Mouse (Mus musculus) neural tube, embryonic 14.5 days (tissue): ENCODE data around the gene D1Ertd622e. TPM values are rescaled to one million over a fixed set of nuclear protein-coding genes. Genes with fewer than 3 reads are reported as not detected.

Experiments
- ATAC-seq: fragments of 200-750 bp; cut with Nextera tagmentation; 2 replicates; pipeline ENCODE4 v1.8.0; 2017; ENCODE audit warnings: low read depth, mild to moderate bottlenecking, moderate TSS enrichment, moderate library complexity
- H3K27ac ChIP-seq: fragments of 300-500 bp; sonication (generic); 2 replicates; pipeline ENCODE4 v1.5.1; 2014; ENCODE audit warnings: low read depth, mild to moderate bottlenecking, control low read depth, low read length, moderate library complexity, mixed read lengths
- H3K27me3 ChIP-seq: fragments of 300-500 bp; sonication (generic); 2 replicates; pipeline ENCODE4 v1.6.1; 2014; ENCODE audit warnings: low read length; ENCODE audit not compliant: control insufficient read depth, insufficient read depth
- H3K36me3 ChIP-seq: fragments of 300-500 bp; sonication (generic); 2 replicates; pipeline ENCODE4 v1.6.1; 2014; ENCODE audit warnings: low read length, mixed read lengths; ENCODE audit not compliant: control insufficient read depth, insufficient read depth
- H3K4me1 ChIP-seq: fragments of 300-500 bp; sonication (generic); 2 replicates; pipeline ENCODE4 v1.6.1; 2014; ENCODE audit warnings: low read length; ENCODE audit not compliant: control insufficient read depth, insufficient read depth
- H3K4me2 ChIP-seq: fragments of 300-500 bp; sonication (generic); 2 replicates; pipeline ENCODE4 v1.6.1; 2014; ENCODE audit warnings: mild to moderate bottlenecking, low read depth, low read length, control low read depth
- H3K4me3 ChIP-seq: fragments of 300-500 bp; sonication (generic); 2 replicates; pipeline ENCODE4 v1.5.1; 2014; ENCODE audit warnings: low read depth, low read length, control low read depth, mixed read lengths
- H3K9ac ChIP-seq: fragments of 300-500 bp; sonication (generic); replicated peaks from 2 replicates; pipeline ENCODE4 v1.6.1; 2014; ENCODE audit warnings: low read depth, mild to moderate bottlenecking, control low read depth, low read length, mixed read lengths
- H3K9me3 ChIP-seq: fragments of 300-500 bp; sonication (generic); 2 replicates; pipeline ENCODE4 v1.6.1; 2016; ENCODE audit warnings: low read length; ENCODE audit not compliant: control insufficient read depth
- WGBS: fragments of 180-500 bp; shearing (Covaris S2); extraction: QIAGEN DNeasy Blood & Tissue Kit; methylation state at CpG from one replicate; pipeline ENCODE4 v1.1.7; 2014; 5-methylcytosine and 5-hydroxymethylcytosine counted together
- polyA plus RNA-seq: library from polyadenylated mRNA; unstranded; fragments of >200 nt; fragmentation: Nextera tagmentation; extraction: Ambion mirVana; gene quantifications from 2 replicates; pipeline ENCODE4 v1.2.1, GENCODE M21; 2014

Gene D1Ertd622e
- polyA plus RNA-seq, 1 experiment from 2014 or later = 62.2 TPM

- Histone ChIP-seq H3K27ac (no peak overlapping the region), H3K27me3 (no peaks in the 10 kb centered on the region), H3K4me2 (no peak overlapping the region), H3K36me3 (no peaks in the 10 kb centered on the region), H3K4me3 (no peak overlapping the region), H3K4me1 (no peaks in the 10 kb centered on the region), H3K9me3 (no peaks in the 10 kb centered on the region), H3K9ac (no peak overlapping the region)
- 88% methylated on average over 2 of the region's 2 CpGs for WGBS
- ATAC-seq = no peak
Observed at GRCm38 (mm10) chr1:97577062-97578024, 84.5 kb downstream of the D1Ertd622e start.

GRCm38 (mm10) chr1:97576576-97576975 lies 85.3 kb downstream of the D1Ertd622e start:
- H3K4me1 ChIP-seq = no peaks in the 10 kb centered on the region
- no peak overlapping the region for H3K4me3 ChIP-seq
- H3K9me3 ChIP-seq = no peaks in the 10 kb centered on the region
- ATAC-seq = no peak
- no peaks in the 10 kb centered on the region for H3K36me3 ChIP-seq
- WGBS = 95% methylated on average over 3 of the region's 3 CpGs
- no peak overlapping the region for H3K9ac ChIP-seq
- H3K27me3 ChIP-seq = no peaks in the 10 kb centered on the region
- H3K27ac ChIP-seq = no peak overlapping the region
- H3K4me2 ChIP-seq = no peak overlapping the region

DNA sequence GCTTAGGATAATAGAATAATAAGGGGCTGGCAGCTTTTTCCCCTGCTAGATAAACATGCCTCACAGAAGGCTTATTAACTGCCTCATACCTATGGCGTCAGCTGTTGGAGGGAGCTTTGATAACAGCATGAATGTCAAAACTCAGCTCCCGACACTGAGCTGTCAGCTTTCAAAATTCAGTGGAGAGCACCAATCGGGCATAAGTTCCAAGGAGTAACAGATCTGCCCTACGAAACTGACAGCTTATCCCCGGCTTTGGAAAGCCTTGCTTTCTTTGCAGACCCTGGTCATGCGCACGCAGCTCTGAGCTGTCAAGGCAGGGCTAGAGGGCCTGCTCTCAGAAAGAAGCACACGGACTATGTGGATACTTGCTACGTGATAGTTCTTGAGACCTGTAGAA lies 91.1 kb downstream of the D1Ertd622e start:
- Histone ChIP-seq H3K36me3 (no peaks in the 10 kb centered on the region), H3K4me1 (no peaks in the 10 kb centered on the region), H3K9me3 (no peaks in the 10 kb centered on the region), H3K9ac (no peak overlapping the region), H3K27me3 (no peaks in the 10 kb centered on the region), H3K4me3 (no peak overlapping the region), H3K27ac (no peak overlapping the region), H3K4me2 (no peak overlapping the region)
- no peak for ATAC-seq
- 81% methylated on average over 9 of the region's 9 CpGs for WGBS

GRCm38 (mm10) chr1:97567956-97568355 lies 93.9 kb downstream of the D1Ertd622e start:
- WGBS = 90% methylated on average over 4 of the region's 4 CpGs
- ATAC-seq = no peak
- no peaks in the 10 kb centered on the region for H3K36me3 ChIP-seq

GRCm38 (mm10) chr1:97564641-97565040 lies 97.2 kb downstream of the D1Ertd622e start:
- 91% methylated on average over 1 of the region's 1 CpGs for WGBS
- H3K36me3 ChIP-seq = no peaks in the 10 kb centered on the region
- H3K4me2 ChIP-seq = no peak overlapping the region
- no peak overlapping the region for H3K9ac ChIP-seq
- no peak for ATAC-seq
- no peaks in the 10 kb centered on the region for H3K27me3 ChIP-seq
- no peaks in the 10 kb centered on the region for H3K4me1 ChIP-seq
- no peak overlapping the region for H3K27ac ChIP-seq
- no peaks in the 10 kb centered on the region for H3K9me3 ChIP-seq
- no peak overlapping the region for H3K4me3 ChIP-seq

More at GRCm38 (mm10) chr1:97567956-97568355, 93.9 kb downstream of the D1Ertd622e start:
- H3K27me3 ChIP-seq = no peaks in the 10 kb centered on the region
- H3K9ac ChIP-seq = no peak overlapping the region
- no peaks in the 10 kb centered on the region for H3K4me1 ChIP-seq
- H3K4me3 ChIP-seq = no peak overlapping the region
- H3K9me3 ChIP-seq = no peaks in the 10 kb centered on the region
- no peak overlapping the region for H3K4me2 ChIP-seq
- no peak overlapping the region for H3K27ac ChIP-seq

DNA sequence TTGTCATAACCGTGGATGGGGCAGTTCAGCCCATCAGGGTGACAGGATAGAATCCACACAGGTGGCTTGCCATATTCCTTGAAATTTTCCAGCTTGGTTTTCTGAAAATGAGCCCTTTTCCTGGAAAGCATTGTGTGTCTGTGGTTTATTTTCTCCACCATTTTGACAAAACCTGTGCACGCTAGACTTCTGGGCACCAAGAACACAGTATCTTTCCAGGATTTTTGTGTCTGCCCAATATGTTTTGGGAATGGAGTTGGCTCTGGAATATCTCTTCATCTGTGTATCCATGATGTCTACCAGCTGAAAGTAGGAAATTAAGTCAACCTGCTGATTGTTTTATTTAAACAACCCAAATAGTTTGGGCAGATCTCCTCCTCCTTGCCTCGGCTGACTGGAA lies 99.0 kb downstream of the D1Ertd622e start:
- H3K27me3 ChIP-seq = no peaks in the 10 kb centered on the region
- H3K4me3 ChIP-seq = no peak overlapping the region
- WGBS = 93% methylated on average over 3 of the region's 3 CpGs
- no peak overlapping the region for H3K4me2 ChIP-seq
- no peaks in the 10 kb centered on the region for H3K9me3 ChIP-seq
- no peak for ATAC-seq
- H3K27ac ChIP-seq = no peak overlapping the region
- H3K36me3 ChIP-seq = no peaks in the 10 kb centered on the region
- no peak overlapping the region for H3K9ac ChIP-seq
- no peaks in the 10 kb centered on the region for H3K4me1 ChIP-seq

Other genes starting within 250 kb of the D1Ertd622e start
- 16.2 and 16.6 TPM in 2 replicates for gene Gin1, start 108.1 kb upstream of the D1Ertd622e start, polyA plus RNA-seq
- 89.2 and 97.7 TPM in 2 replicates for gene Ppip5k2, start 108.3 kb upstream of the D1Ertd622e start, polyA plus RNA-seq